Mouse (Mus musculus) embryonic stem cell, embryonic (primary cell): ENCODE measurements around the gene Stk11.

Experiments used
- CTCF ChIA-PET, 4 experiments: fragments of 300-600 bp in 2 of 4; fragments of 350-600 bp in 2 of 4; sonication (Branson Sonifier 250); formaldehyde crosslinking; loops; one replicate each; lab custom pipeline; 2022; ENCODE audit warnings: inconsistent platforms in 2 of 4; lab: Charles Lee
- POLR2A ChIA-PET, 4 experiments: fragments of 300-600 bp in 2 of 4; fragments of 350-600 bp in 2 of 4; sonication (Branson Sonifier 250); formaldehyde crosslinking; loops; one replicate each; lab custom pipeline; 2022; ENCODE audit warnings: antibody characterized with exemption in 4 of 4, inconsistent platforms in 1 of 4; lab: Charles Lee

Stk11 gene

GRCm38 (mm10) chr10:80168038-80168661 lies 52.5 kb downstream of the Stk11 start:
- ChIA-PET CTCF (interaction anchor here (0.5 to 2.4 kb wide), 43 partner anchors 9 to 1377 kb away, joined by 3 to 20 read pairs (median 5); partner anchors contain the start of genes Tmem259 (in 2 of the 4), Wdr18 (in 2 of the 4), Atp8b3 (in 1 of the 4) and Mum1 (in 1 of the 4)), POLR2A (interaction anchor here (0.5 to 16.3 kb wide), 424 partner anchors 8 to 1922 kb away, joined by 3 to 321 read pairs (median 5); partner anchors contain the start of genes Med16 (in 4 of the 4), Midn (in 4 of the 4), Mum1 (in 4 of the 4) and Ptbp1 (in 4 of the 4))

DNA sequence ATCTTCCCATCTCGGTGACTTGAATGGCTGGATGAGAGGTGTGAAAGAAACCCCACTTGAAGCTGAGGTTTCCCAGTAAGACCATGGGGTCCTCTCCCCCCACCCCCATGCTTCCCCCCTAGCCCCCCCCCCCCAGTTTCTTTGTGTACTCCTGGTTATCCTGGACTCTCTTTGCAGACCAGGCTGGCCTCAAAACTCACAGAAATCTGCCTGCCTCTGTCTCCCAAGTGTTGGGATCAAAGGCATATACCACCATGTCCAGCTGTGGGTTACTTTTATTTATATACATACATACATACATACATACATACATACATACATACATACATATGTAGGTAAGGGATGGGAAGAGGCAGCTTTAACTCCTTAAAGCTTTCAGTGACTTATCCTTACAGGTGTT lies 53.5 kb downstream of the Stk11 start:
- CTCF ChIA-PET: interaction anchor here in 1 of 4 experiments (0.9 to 2.4 kb wide), 2 partner anchors 16 to 23 kb away, joined by 3 to 19 read pairs; no protein-coding TSS in a partner anchor
- POLR2A ChIA-PET: interaction anchor here (0.7 to 16.3 kb wide), 29 partner anchors 10 to 479 kb away, joined by 3 to 321 read pairs (median 8); partner anchors contain the start of genes Dazap1 (in 2 of the 4), Gamt (in 2 of the 4), Midn (in 2 of the 4) and Csnk1g2 (in 1 of the 4)

- ChIA-PET POLR2A (interaction anchor here in 3 of 4 experiments (0.7 to 16.3 kb wide), 11 partner anchors 10 to 193 kb away, joined by 3 to 321 read pairs (median 5); partner anchors contain the start of genes Midn (in 1 of the 3), Pcsk4 (in 1 of the 3), Reep6 (in 1 of the 3) and Tmem259 (in 1 of the 3)), CTCF (interaction anchor here in 1 of 4 experiments (0.7 kb wide), 1 partner anchor 35 kb away, joined by 5 read pairs; no protein-coding TSS in a partner anchor)
These were observed 54.0 kb downstream of the Stk11 start for GRCm38 (mm10) chr10:80169651-80170050.

- ChIA-PET POLR2A (interaction anchor here in 2 of 4 experiments (0.7 to 16.3 kb wide), 17 partner anchors 11 to 262 kb away, joined by 3 to 321 read pairs (median 4); partner anchors contain the start of genes Midn (in 2 of the 2), Med16 (in 1 of the 2), Mum1 (in 1 of the 2) and Pcsk4 (in 1 of the 2)), CTCF (interaction anchor here (0.5 to 1.3 kb wide), 6 partner anchors 25 to 244 kb away, joined by 3 to 10 read pairs (median 4); partner anchors contain the start of gene Cbarp (in 1 of the 4))
These were observed 54.4 kb downstream of the Stk11 start for GRCm38 (mm10) chr10:80170052-80170451.

GRCm38 (mm10) chr10:80170601-80171021 lies 55.0 kb downstream of the Stk11 start:
- POLR2A ChIA-PET: interaction anchor here in 2 of 4 experiments (0.9 to 16.3 kb wide), 20 partner anchors 10 to 317 kb away, joined by 3 to 321 read pairs (median 4); partner anchors contain the start of genes Midn (in 2 of the 2), Med16 (in 1 of the 2), Mum1 (in 1 of the 2) and Pcsk4 (in 1 of the 2)

DNA sequence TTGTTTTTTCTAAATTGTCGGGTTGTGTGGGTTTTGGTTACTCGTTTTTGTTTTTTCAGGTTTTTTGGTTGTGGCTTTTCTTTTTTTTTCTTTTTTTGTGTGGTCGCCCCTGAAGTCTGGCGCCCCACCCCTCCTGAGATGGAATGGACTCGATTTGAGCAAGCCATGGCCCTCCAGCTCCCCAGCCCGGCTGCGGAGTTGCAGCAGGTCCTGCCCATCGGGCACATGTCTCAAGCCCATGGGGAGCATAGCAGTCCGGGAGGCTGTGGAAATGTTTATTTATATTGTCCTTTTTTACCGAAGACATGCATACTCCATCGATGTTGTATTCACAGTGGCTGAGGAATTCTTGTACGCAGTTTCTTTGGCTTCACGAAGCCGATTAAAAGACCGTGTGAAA lies 55.6 kb downstream of the Stk11 start:
- ChIA-PET POLR2A (interaction anchor here in 3 of 4 experiments (0.6 to 16.3 kb wide), 30 partner anchors 10 to 317 kb away, joined by 3 to 321 read pairs (median 5); partner anchors contain the start of genes Midn (in 2 of the 3), Dazap1 (in 1 of the 3), Med16 (in 1 of the 3) and Mum1 (in 1 of the 3)), CTCF (interaction anchor here in 2 of 4 experiments (0.6 to 1.3 kb wide), 6 partner anchors 26 to 89 kb away, joined by 3 to 4 read pairs (median 4); partner anchors contain the start of genes Cbarp (in 1 of the 2), Gamt (in 1 of the 2) and Mum1 (in 1 of the 2))

More at GRCm38 (mm10) chr10:80170601-80171021, 55.0 kb downstream of the Stk11 start:
- CTCF ChIA-PET: interaction anchor here (0.5 to 1.3 kb wide), 9 partner anchors 25 to 244 kb away, joined by 3 to 10 read pairs (median 4); partner anchors contain the start of genes Cbarp (in 1 of the 4), Gamt (in 1 of the 4) and Mum1 (in 1 of the 4)

DNA sequence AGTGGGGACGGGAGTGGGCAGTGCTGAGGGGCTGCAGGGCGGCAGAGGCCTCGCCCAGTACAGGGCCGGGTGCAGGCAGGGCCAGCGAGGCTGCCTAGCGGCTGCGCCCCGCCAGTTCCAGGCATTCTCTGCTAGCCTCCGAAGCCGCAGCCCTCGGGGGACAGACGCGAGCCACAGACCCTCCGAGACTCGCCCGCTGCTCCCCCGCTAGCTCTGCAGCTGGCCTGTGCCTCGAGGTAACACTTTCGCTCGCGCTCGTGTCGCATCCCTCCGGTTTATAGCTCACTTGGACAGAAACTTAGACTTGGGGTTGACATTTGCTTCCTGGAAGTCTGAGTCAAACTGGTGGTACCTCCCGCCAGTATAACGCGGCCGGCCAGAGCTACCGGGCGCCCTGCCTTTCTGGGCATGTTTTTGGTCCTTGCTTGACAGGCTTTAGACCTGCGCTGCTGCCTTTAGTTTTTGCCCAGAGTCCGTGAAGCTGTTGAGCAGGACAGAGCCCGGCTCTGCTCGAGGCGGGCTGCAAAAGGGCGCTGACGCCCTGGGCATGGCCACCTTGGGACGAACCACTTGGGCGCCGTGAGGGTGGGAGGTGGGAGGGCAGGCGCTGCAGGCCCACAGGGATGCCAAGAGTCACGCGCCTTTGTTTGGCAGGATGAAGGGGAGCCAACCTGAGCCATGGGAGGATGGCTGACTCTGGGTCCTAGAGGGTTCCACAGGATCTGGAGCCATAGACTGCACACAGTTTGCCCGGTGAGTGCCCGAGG lies 56.3 kb downstream of the Stk11 start:
- ChIA-PET CTCF (interaction anchor here (0.6 to 1.6 kb wide), 9 partner anchors 9 to 206 kb away, joined by 3 to 8 read pairs (median 4); partner anchors contain the start of gene Mum1 (in 1 of the 4)), POLR2A (interaction anchor here (0.5 to 16.3 kb wide), 63 partner anchors 9 to 1003 kb away, joined by 3 to 321 read pairs (median 3); partner anchors contain the start of genes Ndufs7 (in 3 of the 4), Midn (in 2 of the 4), Mum1 (in 2 of the 4) and Rps15 (in 2 of the 4))

- ChIA-PET CTCF (interaction anchor here (0.6 to 1.6 kb wide), 8 partner anchors 10 to 205 kb away, joined by 3 to 8 read pairs (median 4); partner anchors contain the start of gene Mum1 (in 1 of the 4)), POLR2A (interaction anchor here (0.5 to 16.3 kb wide), 55 partner anchors 9 to 1003 kb away, joined by 3 to 321 read pairs (median 3); partner anchors contain the start of genes Ndufs7 (in 3 of the 4), Midn (in 2 of the 4), Mum1 (in 2 of the 4) and Rps15 (in 2 of the 4))
These were observed 57.1 kb downstream of the Stk11 start, which contains the start of gene 1600002K03Rik for GRCm38 (mm10) chr10:80172527-80173292. Gene 1600002K03Rik (plus strand): TSS chr10:80172944.

DNA sequence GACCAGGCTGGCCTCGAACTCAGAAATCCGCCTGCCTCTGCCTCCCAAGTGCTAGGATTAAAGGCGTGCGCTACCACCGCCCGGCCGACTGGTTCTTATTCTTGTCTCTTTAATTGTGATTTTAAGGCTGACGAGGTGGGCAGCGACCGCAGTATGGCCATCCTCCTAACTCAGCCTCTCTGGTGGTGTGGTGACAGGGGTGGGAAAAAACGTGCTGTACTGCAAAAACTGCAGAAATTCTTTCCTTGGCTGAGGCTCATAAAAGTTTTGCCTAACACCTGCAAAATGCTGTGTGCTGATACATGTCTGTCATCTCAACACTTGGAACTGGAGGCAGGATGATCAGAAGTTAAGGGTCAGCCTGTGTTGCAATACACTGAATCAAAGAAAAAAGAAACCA lies 57.8 kb downstream of the Stk11 start:
- ChIA-PET CTCF (interaction anchor here in 1 of 4 experiments (1.4 to 3.0 kb wide), 3 partner anchors 52 to 200 kb away, joined by 4 to 53 read pairs (median 7); partner anchors contain the start of gene Mum1), POLR2A (interaction anchor here (0.7 to 16.3 kb wide), 29 partner anchors 8 to 290 kb away, joined by 3 to 321 read pairs (median 4); partner anchors contain the start of genes Dazap1 (in 2 of the 4), Midn (in 2 of the 4), Mum1 (in 2 of the 4) and Gamt (in 1 of the 4))

DNA sequence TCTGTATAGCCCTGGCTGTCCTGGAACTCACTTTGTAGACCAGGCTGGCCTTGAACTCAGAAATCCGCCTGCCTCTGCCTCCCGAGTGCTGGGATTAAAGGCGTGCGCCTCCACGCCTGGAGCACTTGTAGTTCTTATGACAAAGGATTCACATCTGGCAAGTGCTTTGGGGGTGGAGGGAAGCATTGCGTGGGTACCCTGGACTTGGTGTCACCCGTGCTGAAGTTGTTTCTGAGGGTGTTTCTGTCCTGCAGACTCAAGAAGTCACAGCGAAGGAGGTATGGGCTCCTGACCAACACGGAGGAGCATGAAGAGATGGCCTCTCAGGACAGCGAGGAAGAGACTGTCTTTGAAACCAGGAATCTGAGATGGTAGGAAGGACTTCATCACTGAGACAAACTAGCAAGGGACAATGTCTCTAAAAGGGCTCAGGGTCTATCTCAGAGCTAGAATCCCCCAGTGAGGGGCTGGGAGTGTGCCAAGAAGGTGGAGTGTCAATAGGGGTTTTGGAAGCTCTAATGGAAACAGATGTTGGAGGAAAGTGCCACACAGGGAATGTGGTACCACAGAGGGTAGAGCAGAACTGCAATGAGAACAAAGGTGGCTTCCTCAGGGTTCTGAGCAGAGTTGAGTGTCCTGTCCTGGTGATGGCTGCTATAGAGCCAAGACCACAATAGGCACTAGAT lies 58.5 kb downstream of the Stk11 start:
- ChIA-PET POLR2A (interaction anchor here (0.6 to 10.9 kb wide), 23 partner anchors 15 to 312 kb away, joined by 3 to 284 read pairs (median 4); partner anchors contain the start of genes Rps15 (in 2 of the 4), Dazap1 (in 1 of the 4), Gamt (in 1 of the 4) and Med16 (in 1 of the 4)), CTCF (interaction anchor here (0.5 to 3.0 kb wide), 35 partner anchors 9 to 605 kb away, joined by 3 to 53 read pairs (median 6); partner anchors contain the start of genes Cirbp (in 1 of the 4), Dazap1 (in 1 of the 4), Gamt (in 1 of the 4) and Mum1 (in 1 of the 4))

DNA sequence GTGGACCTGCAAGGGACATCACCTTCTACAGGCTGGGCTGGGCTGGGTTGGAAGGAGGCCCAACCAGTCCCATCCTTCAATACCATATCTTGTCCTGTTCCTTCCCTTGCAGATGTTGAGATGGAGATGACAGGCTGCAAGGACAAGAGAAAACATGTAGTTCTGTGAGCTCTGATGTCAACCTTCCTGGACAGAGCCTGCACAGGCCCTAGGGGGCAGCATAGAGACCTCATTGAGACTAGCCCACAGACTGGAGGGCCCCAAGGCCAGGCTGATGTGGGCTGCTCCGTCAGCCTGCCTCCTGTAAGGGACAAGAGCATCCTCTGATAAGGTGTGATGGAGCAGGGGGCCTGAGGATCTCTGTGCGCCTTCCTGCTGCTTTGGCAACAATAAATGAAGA lies 59.1 kb downstream of the Stk11 start:
- ChIA-PET CTCF (interaction anchor here (0.5 to 3.0 kb wide), 47 partner anchors 8 to 615 kb away, joined by 3 to 53 read pairs (median 5); partner anchors contain the start of genes Apc2 (in 1 of the 4), Cirbp (in 1 of the 4), Dazap1 (in 1 of the 4) and Gamt (in 1 of the 4)), POLR2A (interaction anchor here in 3 of 4 experiments (0.6 to 10.9 kb wide), 24 partner anchors 10 to 466 kb away, joined by 3 to 284 read pairs (median 5); partner anchors contain the start of genes Rps15 (in 2 of the 3), Apc2 (in 1 of the 3), Cirbp (in 1 of the 3) and Dazap1 (in 1 of the 3))

DNA sequence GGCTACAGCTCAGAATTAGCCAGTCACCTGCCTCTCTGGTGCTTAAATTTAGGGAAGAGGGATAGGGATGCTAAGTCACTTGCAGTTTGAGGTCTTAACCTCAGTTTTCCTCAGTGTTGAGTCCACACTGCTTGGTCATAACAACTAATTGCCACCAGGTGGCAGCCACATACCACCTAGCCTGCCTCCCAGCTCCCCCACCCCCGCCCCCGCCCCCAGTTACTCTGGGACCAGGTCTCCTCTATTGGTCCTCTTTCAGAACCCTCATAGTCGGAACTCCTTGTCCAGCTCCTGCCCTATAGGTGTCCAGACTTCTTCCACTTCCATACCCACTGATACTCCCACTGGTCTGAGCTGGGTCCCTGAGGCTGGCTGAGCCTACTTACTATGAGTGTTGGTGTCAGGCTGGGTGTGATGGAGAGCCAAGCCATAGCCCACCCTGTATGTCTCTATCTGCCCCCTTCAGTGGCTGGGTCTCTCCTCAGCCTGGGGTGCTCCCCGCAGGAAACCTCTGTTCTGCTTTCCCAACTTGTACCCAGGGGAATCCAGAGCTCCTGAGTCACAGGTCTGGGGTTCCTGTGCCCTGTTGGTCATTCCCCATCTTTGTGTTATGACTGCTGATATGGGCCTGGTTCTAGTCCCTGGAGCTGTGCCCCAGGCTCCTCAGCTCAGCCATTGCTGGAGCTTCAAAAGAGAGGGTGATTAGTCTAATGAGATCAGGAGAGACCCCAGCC lies 60.1 kb downstream of the Stk11 start:
- CTCF ChIA-PET: interaction anchor here (0.5 to 3.0 kb wide), 73 partner anchors 8 to 614 kb away, joined by 3 to 53 read pairs (median 4); partner anchors contain the start of genes Mum1 (in 3 of the 4), Adamtsl5 (in 2 of the 4), Dazap1 (in 2 of the 4) and Rps15 (in 2 of the 4)
- POLR2A ChIA-PET: interaction anchor here (0.6 to 3.9 kb wide), 48 partner anchors 8 to 465 kb away, joined by 3 to 23 read pairs (median 4); partner anchors contain the start of genes Ndufs7 (in 3 of the 4), Rps15 (in 3 of the 4), Cirbp (in 2 of the 4) and Dazap1 (in 2 of the 4)

DNA sequence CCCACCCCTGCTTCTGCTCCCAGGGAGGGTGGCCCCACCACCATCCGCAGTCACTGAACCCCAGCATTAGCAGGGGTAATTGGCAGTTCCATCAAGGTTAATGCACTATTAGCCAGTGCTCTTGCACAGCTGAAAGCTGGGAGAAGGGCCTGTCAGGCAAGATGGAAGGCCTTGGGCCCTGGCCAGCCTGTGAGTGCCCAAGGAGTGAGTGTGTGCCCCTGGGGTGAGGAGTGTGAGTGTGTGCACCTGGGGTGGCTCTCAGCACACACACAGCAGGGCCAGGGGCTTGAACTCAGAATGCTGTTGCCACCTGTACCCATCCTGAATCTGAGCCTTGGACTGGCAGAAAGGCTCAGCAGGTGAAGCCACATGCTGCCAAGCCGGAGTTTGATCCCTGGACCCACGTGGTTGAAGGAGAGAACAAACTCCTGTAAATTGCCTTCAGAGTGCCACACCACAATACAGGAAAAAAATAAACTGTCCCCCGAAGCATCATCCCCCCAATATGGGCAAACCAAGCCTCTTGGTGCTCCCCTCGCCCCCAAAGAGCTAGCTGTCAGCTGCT lies 60.7 kb downstream of the Stk11 start:
- ChIA-PET POLR2A (interaction anchor here (0.6 to 3.9 kb wide), 39 partner anchors 8 to 279 kb away, joined by 3 to 23 read pairs (median 4); partner anchors contain the start of genes Cirbp (in 2 of the 4), Dazap1 (in 2 of the 4), Mum1 (in 2 of the 4) and Ndufs7 (in 2 of the 4)), CTCF (interaction anchor here (0.6 to 3.0 kb wide), 56 partner anchors 8 to 216 kb away, joined by 3 to 53 read pairs (median 4); partner anchors contain the start of genes Mum1 (in 3 of the 4), Adamtsl5 (in 2 of the 4), Rps15 (in 2 of the 4) and Apc2 (in 1 of the 4))
